Mouse (Mus musculus) layer of hippocampus, adult 9-11 months (tissue): ENCODE measurements around the gene Kdelc2.
A peak's percentile ranks its signal among the peaks of the same experiment; 100 is the strongest.

Experiments used
- DNase-seq: peaks from one replicate; pipeline ENCODE4 v3.0.0; 2022

The Kdelc2 gene

DNA sequence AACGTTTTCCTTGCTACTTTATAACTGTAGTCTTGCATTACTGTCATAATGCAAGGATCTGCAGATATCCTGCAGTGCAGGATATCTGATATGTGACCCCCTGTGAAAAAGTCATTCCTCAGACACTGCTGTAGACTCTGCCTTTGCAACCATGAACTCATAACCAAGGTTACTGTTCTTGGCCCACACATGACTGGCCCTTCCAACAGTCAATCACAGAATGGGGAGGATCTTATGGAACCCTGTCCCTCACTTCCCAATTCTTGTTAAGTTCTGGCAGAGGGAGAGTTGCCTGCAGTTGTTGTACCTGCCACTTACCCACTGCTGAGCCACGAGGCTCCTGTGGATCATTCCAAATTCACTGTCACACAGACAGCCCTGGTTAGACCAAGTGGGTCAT lies 3.6 kb downstream of the Kdelc2 start:
- DNase-seq: no peak

DNA sequence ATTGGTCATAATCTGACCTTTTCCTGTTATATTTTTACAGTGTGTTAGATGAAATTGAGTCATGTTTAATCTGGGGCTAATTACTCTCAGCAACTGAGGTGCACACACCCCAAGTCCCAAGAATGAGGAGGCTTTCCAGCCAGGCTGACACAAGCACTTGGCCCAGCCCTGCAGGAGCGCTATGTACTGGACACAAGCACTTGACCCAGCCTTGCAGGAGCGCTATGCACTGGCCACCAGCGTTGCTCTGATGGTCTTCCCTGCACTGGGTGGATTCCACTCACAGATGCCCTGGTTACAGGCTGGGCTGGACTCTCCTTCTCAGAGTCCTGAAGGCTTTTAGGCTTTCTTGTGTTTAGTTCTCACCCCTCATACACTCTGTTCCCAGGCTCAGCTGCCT lies 5.3 kb downstream of the Kdelc2 start:
- DNase-seq: no peak

- no peak for DNase-seq
These were observed 6.3 kb downstream of the Kdelc2 start for GRCm38 (mm10) chr9:53390136-53390535.

- DNase-seq: no peak
These were observed 14.0 kb downstream of the Kdelc2 start for GRCm38 (mm10) chr9:53397685-53398387.

- no peak for DNase-seq
These were observed 14.5 kb downstream of the Kdelc2 start for GRCm38 (mm10) chr9:53398388-53398700.

DNA sequence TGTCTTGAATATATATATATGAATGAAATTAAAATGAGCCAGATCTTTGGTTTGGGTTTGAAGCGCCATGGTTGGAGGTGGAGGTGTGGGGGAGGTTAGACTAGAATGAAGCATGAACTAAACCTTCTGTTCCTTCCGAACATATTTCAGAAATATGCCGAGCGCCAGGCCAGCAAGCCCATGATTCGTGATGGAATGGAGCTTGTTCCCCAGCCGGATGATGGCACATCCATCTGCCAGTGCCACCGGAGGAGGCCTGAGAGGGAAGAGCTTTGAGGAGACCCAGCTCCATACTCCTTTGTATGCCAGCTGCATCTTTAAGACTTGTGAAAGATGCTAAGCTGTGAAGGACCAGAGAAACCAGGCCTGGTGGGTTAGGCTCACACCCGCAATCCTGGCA lies 15.7 kb downstream of the Kdelc2 start:
- DNase-seq: peak; percentile 26

DNA sequence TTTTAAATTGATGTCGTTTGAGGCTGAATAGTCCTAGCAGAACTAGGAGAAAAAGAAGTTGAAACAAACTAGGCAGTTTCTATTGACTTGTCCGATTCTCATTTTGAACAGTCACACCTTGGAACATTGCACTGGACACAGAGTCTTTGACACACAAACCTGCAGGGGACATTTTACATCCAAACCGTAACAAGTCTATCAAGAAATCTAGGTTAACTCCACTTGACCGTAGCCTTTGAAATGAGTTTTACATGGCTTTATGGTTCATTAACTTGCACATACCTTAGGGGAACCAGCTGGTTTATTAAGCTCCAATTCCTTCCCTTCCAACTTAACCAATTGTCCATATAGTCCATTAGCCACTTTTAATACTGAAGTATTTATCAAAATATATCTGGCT lies 16.9 kb downstream of the Kdelc2 start:
- DNase-seq: no peak

DNA sequence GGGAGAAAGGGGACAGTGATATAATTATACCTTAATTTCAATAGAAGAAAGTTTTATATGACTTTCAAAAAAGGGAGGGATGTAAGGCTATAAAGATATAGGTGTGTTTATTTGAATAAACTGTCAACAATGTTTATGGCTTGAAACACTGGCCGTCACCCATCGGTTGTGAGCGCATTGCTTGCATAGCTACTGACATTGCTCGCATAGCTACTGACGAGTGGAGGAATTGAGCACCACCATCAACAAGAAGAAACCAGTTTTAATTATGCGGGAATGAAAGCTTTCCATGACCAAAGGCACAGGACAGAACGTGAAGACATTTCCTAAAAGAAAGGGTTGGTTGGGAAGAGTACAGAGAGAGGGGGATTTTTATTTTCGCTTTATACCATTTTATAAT lies 17.3 kb downstream of the Kdelc2 start:
- DNase-seq: no peak

DNA sequence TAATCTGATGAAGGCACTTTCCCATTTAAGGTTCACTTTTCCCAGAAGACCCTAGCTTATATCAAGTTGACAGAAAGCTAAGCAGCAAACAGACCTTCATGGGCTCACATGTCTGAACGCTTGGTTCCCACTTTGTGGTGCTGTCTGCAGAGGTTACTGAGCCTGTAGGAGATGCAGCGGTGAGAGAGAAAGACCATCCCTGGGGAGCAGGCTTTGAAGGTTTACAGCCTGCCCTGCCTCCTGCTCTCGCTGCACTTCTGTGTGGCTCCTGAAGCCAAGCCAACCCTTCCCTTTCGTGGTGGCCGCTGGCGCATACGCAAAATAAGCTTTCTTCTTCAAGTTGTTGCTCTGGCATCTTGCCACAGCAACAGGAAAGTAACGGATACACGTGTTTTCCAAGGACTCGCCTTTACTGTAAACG lies 18.5 kb downstream of the Kdelc2 start, which contains the start of gene 4930550C14Rik:
4930550C14Rik (plus strand) TSS at position 35 of the 421 bp plus-strand sequence.
- DNase-seq: no peak

DNA sequence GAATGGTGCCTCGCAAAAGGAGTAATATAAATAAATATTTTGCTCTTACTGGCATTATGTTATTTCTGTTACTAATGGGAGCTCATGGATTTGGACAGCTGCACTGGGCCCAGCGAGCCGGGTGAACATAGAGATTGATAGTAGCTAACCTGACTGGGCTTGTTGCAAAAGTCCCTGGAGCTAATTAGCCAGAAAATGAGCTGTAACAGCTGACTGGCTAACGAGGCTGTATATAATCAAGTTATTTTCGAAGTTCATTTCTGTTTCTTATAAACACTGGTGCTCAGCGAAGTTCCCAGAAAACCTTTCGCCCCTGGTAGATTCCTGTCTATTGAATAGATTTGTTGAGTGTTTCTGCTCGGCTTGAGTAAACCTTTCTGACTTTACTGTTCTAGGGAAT lies 19.2 kb downstream of the Kdelc2 start:
- DNase-seq: no peak

- no peak for DNase-seq
These were observed 20.4 kb downstream of the Kdelc2 start for GRCm38 (mm10) chr9:53404050-53404752.

- peak; percentile 83 for DNase-seq
These were observed 21.2 kb downstream of the Kdelc2 start for GRCm38 (mm10) chr9:53404753-53405722.

DNA sequence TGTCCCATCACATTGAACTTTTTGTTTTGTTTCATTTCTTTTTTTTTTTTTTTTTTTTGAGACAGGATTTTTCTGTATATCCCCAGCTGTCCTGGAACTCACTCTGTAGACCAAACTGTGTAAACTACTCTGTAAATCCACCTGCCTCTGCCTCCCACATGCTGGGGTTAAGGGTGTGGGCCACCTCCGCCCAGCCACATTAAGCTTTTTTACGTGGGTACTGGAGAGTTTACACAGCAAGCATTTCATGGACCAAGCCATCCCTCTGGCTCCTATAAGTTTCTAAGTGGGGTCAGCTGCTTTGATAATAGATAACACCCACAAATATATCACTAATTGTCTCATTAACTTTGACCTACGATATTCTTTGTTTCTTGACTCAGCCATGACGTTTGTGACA lies 24.7 kb downstream of the Kdelc2 start:
- DNase-seq: no peak

DNA sequence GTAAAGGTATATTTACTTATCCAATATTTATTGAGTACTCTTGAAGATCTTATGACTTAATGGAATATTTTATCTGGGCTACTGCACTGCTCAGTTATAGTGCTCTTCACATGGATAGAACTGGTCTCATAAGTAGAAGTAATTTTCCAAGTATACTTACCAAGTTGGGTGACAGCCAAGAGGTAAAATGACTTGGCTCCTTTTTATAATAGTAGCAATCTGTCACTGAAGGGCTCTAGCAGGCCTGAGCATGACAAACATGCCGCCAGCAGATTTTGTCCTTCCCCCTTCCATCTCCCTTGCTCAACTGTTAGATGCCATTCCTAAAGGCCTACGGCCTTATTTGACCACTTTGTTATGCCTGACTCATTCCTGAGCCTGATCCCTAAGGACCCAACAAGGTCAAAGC lies 25.1 kb downstream of the Kdelc2 start:
- DNase-seq: no peak

DNA sequence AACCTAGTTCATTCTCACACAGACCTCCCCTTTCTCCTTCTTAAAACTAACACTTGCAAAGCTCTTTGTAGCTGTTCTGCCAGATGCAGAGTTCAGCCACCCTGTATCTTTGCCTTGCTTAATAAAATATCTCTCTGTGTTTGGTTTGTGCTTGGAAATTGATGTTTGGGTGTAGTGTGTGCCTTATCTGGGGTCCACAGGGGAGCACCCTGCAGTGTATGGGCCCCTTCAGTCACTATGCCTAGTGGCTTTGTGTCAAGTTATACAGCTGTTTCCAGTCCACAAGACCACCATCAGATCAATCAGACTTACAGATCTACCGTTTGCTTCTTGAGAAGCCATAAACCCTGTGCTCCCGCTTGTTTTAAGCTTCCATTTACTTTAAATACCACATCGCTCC lies 25.6 kb downstream of the Kdelc2 start:
- no peak for DNase-seq

DNA sequence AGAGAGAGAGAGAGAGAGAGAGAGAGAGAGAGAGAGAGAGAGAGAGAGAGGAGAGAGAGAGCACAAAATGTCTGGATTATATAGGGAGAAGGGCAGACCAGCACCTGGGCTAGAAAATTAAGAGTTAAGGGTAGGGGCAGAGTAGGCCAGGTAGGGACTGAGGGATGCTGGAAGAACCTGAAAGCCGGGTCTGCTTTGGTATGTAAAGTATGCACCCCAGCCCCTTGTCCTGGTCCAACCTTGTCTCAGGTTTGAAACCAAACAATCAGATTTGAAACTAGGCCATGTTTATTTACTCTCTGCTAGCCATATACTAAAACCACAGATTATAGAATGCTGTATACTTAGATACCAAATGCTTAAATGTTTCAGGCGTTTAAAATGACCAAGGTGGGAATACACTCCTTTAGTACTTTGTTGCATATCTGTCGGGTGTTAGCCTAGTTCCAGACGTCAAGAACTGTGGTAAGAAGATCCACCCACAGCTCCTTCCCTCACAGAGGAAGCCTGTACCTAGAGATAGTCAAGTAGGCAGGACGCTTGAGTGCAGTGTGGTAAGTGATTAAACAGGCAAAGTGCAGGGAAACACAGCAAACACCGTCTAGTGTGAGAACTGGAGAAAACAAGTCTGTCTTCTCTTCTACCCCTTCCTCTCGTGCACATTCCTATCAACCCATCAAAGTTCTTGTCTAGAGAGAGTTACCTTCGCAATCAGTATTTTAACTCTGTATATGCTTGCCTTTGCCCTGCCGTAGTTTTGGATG lies 38.5 kb downstream of the Kdelc2 start:
- DNase-seq: no peak

DNA sequence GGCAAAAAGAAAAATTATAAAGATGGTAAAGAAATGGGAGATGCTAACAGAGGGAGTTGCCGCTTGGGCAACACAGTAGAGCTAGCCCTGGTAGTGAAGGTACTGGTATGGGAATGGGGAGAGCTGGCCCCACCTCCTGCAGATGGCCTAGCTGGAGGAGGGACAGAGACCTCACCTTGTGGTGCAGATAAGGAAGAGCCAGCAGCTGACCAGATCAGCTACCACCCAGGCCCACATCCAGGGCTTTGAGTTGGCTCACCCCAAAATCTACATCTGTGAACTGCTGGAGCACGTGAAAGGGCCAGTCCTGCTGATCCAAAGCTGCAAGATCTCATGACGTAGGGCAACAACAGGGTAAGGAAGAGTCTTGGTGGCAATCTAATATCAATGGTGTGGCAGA lies 42.9 kb downstream of the Kdelc2 start:
- DNase-seq: no peak

DNA sequence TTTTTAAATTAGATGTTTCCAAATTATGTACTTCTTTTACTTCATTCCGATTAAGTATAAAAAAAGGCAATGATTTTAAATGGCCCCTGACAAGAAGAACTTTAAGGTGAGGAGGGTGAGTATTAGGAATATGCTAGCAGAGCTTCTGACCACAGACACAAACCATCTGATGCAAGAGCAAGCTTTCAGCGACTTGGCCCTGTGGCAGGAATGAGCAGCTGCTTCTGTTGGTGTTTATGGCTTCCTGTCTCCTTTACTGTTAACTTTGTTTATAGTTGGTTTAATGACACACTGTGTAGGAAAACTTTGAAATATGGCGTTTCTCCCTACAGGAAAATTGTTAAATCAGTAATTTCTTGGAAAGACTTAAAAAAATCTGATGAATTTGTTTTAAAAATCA lies 43.8 kb downstream of the Kdelc2 start:
- DNase-seq: no peak

- DNase-seq: no peak
These were observed 52.2 kb downstream of the Kdelc2 start for GRCm38 (mm10) chr9:53435830-53436570.

DNA sequence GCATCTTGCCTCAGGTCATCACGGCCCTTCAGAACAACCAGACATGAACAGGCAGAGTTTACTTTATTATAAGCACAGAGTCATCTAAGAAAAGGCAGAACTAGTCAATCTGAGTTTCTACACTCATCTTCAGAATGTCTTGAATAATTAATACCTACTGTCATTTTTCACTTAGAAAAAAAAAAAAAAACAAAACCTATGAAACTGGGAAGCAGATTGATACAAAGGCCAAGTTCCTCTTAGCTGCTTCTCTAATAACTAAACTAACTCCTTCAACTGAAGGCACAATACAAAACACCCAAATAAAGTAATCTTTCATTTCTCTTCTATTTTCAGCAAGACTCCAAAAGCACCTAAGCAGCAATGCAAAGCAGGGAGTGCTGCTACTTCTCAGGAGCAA lies 66.8 kb downstream of the Kdelc2 start:
- DNase-seq: no peak
